Mouse (Mus musculus): ENCODE results near the gene Zfp747. TPM values are rescaled to one million over a fixed set of nuclear protein-coding genes. Genes with fewer than 3 reads are reported as not detected.
"Not testable (repeated sequence)": the region's sequence is repeated elsewhere in the genome, so short reads cannot be mapped to it uniquely, and the experiment has no call there.

The Zfp747 gene
- polyA plus RNA-seq, 2 experiments = 7.0 to 8.0 TPM

DNA sequence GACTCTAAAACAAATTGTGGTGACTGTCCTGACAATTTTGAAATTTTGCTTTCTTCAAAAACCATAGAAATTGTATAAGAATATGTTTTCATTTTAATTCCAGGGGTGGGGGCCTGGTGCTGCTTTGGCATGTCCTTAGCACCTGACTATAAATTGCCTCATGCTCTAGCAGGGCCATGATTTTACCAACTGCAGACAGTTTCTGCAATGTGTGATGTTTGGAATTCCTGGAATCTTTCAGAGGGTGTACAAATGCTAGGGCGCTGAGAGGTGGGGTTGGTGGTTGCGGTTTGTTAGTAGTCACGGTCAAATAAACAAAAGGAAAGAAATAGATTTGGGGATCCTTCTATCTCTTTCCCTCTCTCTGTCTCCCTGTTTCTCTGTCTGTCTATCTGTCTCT is 9.6 kb downstream of the Zfp747 start:
- 59% methylated on average over 3 of the region's 3 CpGs for WGBS
- Histone ChIP-seq H3K36me3 (ENCODE audit: control insufficient read depth, insufficient read depth, low read length) (no peaks in the 10 kb centered on the region), H3K4me3 (replicated peaks; ENCODE audit: low read length) (no peak overlapping the region), H3K27me3 (ENCODE audit: control insufficient read depth, insufficient read depth, low read length) (no peaks in the 10 kb centered on the region; the same call in 1 of the 2 replicates), H3K9me3 (ENCODE audit: control insufficient read depth, low read length) (no peaks in the 10 kb centered on the region), H3K27ac (replicated peaks; ENCODE audit: low read depth, low read length) (no peak overlapping the region), H3K4me2 (replicated peaks; ENCODE audit: low read depth, low read length, severe bottlenecking) (no peak overlapping the region), H3K9ac (ENCODE audit: low read depth, low read length, severe bottlenecking) (no peak overlapping the region), H3K4me1 (ENCODE audit: control insufficient read depth, insufficient read depth, low read length) (peaks cover 8% of the 10 kb centered on the region; the same call in 1 of the 2 replicates)
- no peak for TF ChIP-seq POLR2A (IDR thresholded peaks at IDR 0.05; ENCODE audit: borderline replicate concordance, extremely low read depth, insufficient read depth, insufficient read length)
- ATAC-seq (ENCODE audit: low FRiP score, low read depth) = no peak
- DNase-seq (ENCODE audit: low spot score) = no peak

DNA sequence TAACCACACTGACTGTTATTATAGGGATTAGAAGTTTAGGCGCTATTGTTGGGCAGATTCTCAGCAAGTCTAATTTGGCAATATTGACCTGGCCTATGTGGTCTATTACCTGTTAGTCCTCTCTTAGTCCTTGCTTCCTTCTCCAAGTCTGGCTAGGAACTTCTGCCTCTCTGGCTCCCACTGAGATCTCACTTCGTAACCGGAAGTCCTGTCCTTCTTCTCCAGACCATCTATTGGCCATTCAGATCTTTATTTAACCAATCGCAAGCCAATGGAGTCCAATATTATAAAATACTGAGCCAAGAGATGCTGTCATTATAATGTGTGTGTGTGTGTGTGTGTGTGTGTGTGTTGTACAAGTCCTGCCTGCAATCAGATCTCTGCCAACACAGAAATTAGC is 11.7 kb downstream of the Zfp747 start:
- Histone ChIP-seq H3K4me2 (replicated peaks; ENCODE audit: low read depth, low read length, severe bottlenecking) (peak overlapping the region; percentile 72; the same call in 1 of the 2 replicates), H3K4me3 (replicated peaks; ENCODE audit: low read length) (peak overlapping the region; percentile 37; the same call in 1 of the 2 replicates), H3K27me3 (ENCODE audit: control insufficient read depth, insufficient read depth, low read length) (no peaks in the 10 kb centered on the region; the same call in 1 of the 2 replicates), H3K9me3 (ENCODE audit: control insufficient read depth, low read length) (no peaks in the 10 kb centered on the region), H3K36me3 (ENCODE audit: control insufficient read depth, insufficient read depth, low read length) (no peaks in the 10 kb centered on the region), H3K9ac (ENCODE audit: low read depth, low read length, severe bottlenecking) (no peak overlapping the region), H3K4me1 (ENCODE audit: control insufficient read depth, insufficient read depth, low read length) (peaks cover 8% of the 10 kb centered on the region; the same call in 1 of the 2 replicates), H3K27ac (replicated peaks; ENCODE audit: low read depth, low read length) (no peak overlapping the region)
- DNase-seq (ENCODE audit: low spot score) (no peak), ATAC-seq (ENCODE audit: low FRiP score, low read depth) (no peak)
- TF ChIP-seq POLR2A (IDR thresholded peaks at IDR 0.05; ENCODE audit: borderline replicate concordance, extremely low read depth, insufficient read depth, insufficient read length) = no peak
- WGBS = 58% methylated on average over 4 of the region's 4 CpGs

DNA sequence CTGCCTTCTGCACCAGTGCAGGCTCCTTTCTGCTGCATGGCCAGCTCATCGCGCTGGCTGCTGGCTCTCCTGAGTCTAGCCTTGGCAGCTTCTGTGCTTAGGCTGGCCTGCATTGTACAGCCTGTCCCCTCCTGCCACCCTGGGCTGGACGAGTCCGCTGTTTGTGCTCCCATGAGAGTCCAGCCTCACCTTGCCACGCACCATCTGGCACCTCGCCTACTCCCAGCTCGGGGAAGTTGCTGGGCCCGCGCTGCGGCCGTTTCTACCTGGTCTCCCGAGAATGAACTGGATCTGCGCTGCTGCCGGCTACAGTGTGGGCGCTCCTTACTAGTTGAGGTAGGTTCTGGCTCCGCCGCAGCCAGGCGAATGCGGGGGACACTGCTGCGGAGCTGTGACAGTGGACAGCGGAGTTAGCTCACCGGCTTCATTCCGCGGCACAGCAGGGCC is 12.4 kb downstream of the Zfp747 start:
- DNase-seq (ENCODE audit: low spot score) = no peak
- no peaks in the 10 kb centered on the region for H3K9me3 ChIP-seq (ENCODE audit: control insufficient read depth, low read length)
- no peak for TF ChIP-seq POLR2A (IDR thresholded peaks at IDR 0.05; ENCODE audit: borderline replicate concordance, extremely low read depth, insufficient read depth, insufficient read length)
- H3K27ac ChIP-seq (replicated peaks; ENCODE audit: low read depth, low read length) = no peak overlapping the region
- peak overlapping the region; percentile 60 for H3K9ac ChIP-seq (ENCODE audit: low read depth, low read length, severe bottlenecking)
- 0% methylated on average over 17 of the region's 24 CpGs for WGBS
- peaks cover 8% of the 10 kb centered on the region; the same call in 1 of the 2 replicates for H3K4me1 ChIP-seq (ENCODE audit: control insufficient read depth, insufficient read depth, low read length)
- H3K4me3 ChIP-seq (replicated peaks; ENCODE audit: low read length) = peak overlapping the region; percentile 37
- no peaks in the 10 kb centered on the region for H3K36me3 ChIP-seq (ENCODE audit: control insufficient read depth, insufficient read depth, low read length)
- ATAC-seq (ENCODE audit: low FRiP score, low read depth) = no peak
- no peaks in the 10 kb centered on the region; the same call in 1 of the 2 replicates for H3K27me3 ChIP-seq (ENCODE audit: control insufficient read depth, insufficient read depth, low read length)
- H3K4me2 ChIP-seq (replicated peaks; ENCODE audit: low read depth, low read length, severe bottlenecking) = peak overlapping the region; percentile 72

DNA sequence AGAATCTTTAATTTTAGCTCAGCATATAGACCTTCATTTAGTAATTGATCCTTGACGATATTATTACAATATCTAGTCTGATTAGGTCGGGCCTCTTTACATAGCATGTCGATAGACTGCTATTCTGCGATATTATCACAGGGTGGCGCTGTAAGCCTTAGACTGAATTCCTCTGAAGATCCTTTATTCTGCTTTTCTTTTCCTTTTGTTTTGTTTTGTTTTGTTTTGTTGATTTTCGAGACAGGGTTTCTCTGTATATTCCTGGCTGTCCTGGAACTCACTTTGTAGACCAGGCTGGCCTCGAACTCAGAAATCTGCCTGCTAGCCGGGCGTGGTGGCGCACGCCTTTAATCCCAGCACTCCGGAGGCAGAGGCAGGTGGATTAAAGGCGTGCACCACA is 13.4 kb downstream of the Zfp747 start:
- not testable (repeated sequence) for H3K27me3 ChIP-seq (ENCODE audit: control insufficient read depth, insufficient read depth, low read length); ATAC-seq (ENCODE audit: low FRiP score, low read depth); H3K36me3 ChIP-seq (ENCODE audit: control insufficient read depth, insufficient read depth, low read length); H3K9me3 ChIP-seq (ENCODE audit: control insufficient read depth, low read length); H3K27ac ChIP-seq (replicated peaks; ENCODE audit: low read depth, low read length); H3K4me1 ChIP-seq (ENCODE audit: control insufficient read depth, insufficient read depth, low read length); H3K4me3 ChIP-seq (replicated peaks; ENCODE audit: low read length); H3K9ac ChIP-seq (ENCODE audit: low read depth, low read length, severe bottlenecking)
- H3K4me2 ChIP-seq (replicated peaks; ENCODE audit: low read depth, low read length, severe bottlenecking) = 0 out of 2 replicates have a peak overlapping the region, but pooled peaks have one; percentile 7
- 24% methylated on average over 13 of the region's 13 CpGs for WGBS
- peak; percentile 75 for DNase-seq (ENCODE audit: low spot score)

DNA sequence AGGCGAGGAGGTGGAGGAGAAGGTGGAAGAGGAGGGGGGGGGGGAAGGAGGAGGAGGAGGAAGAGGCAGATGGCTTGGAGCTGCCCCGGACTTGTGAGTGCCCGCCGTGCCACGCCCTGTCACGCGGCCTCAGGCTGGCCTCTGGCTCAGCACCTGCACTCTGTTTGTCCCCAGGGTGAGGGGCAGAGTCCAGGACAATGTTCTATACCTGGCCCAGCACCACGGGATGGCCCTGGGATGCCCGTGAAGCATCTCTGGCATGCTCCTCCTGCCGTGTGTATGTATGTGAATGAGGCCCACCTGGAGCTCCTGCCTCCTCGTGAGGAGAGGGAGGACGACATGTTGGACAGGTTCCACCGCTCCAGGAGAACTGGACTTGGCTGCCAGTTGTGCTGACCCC is 14.4 kb downstream of the Zfp747 start:
- ATAC-seq (ENCODE audit: low FRiP score, low read depth) (no peak), DNase-seq (ENCODE audit: low spot score) (no peak)
- TF ChIP-seq POLR2A (IDR thresholded peaks at IDR 0.05; ENCODE audit: borderline replicate concordance, extremely low read depth, insufficient read depth, insufficient read length) = no peak
- H3K4me2 ChIP-seq (replicated peaks; ENCODE audit: low read depth, low read length, severe bottlenecking) = no peak overlapping the region
- no peaks in the 10 kb centered on the region for H3K36me3 ChIP-seq (ENCODE audit: control insufficient read depth, insufficient read depth, low read length)
- no peak overlapping the region for H3K27ac ChIP-seq (replicated peaks; ENCODE audit: low read depth, low read length)
- 38% methylated on average over 11 of the region's 13 CpGs for WGBS
- H3K27me3 ChIP-seq (ENCODE audit: control insufficient read depth, insufficient read depth, low read length) = no peaks in the 10 kb centered on the region; the same call in 1 of the 2 replicates
- H3K9me3 ChIP-seq (ENCODE audit: control insufficient read depth, low read length) = no peaks in the 10 kb centered on the region
- no peak overlapping the region for H3K9ac ChIP-seq (ENCODE audit: low read depth, low read length, severe bottlenecking)
- H3K4me1 ChIP-seq (ENCODE audit: control insufficient read depth, insufficient read depth, low read length) = peaks cover 8% of the 10 kb centered on the region; the same call in 1 of the 2 replicates
- H3K4me3 ChIP-seq (replicated peaks; ENCODE audit: low read length) = no peak overlapping the region
